Mouse (Mus musculus) bone marrow macrophage, adult 2 months (primary cell): ENCODE measurements around the gene Mapk6.

Experiments
- CTCF ChIP-seq: IDR thresholded peaks from 2 replicates; pipeline ENCODE4 v1.5.1; 2012; ENCODE audit warnings: low read depth, mild to moderate bottlenecking, low read length, moderate library complexity
- POLR2A ChIP-seq: IDR thresholded peaks from 2 replicates; pipeline ENCODE4 v1.6.1; 2012; ENCODE audit warnings: mild to moderate bottlenecking, low read depth, low read length, borderline replicate concordance

DNA sequence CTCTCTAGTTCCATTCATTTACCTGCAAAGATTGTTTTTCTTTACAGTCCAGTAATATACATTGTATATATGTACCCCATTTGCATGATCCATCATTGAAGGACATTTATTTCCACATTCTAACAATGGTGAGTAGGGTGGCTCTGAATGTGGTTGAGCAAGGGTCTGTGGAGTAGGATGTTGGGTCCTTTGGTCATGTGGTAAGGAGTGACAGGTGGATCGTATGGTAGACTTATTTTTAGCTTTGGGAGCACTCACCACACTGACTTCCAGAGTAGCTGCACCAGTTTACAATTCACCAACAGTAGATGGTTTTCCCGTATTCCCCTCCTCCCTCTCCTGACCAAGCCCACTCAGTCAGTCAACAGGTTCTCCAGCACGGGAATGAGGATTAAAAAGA, 41.0 kb downstream of the Mapk6 start:
- TF ChIP-seq CTCF, result no peak
- no peak for TF ChIP-seq POLR2A
